7 mouse cellular contexts compared by ENCODE assay signal in genomic region chr11:4873755-4874475, GRCm38 (mm10). TPM values are rescaled to one million over a fixed set of nuclear protein-coding genes. Genes with fewer than 3 reads are reported as not detected.
DNase-seq lines count a peak whose midpoint lies in the region; ATAC-seq lines count a peak whose summit lies in the region.

TSS of gene Nipsnap1 (plus strand) at chr11:4873951.

- 1% methylated on average over 30 of the region's 30 CpGs for WGBS in intestine, embryonic 15.5 days

- peak within 1 kb of the TSS; percentile 44 for H3K27ac ChIP-seq in intestine, embryonic 15.5 days

- peak within 1 kb of the TSS; percentile 84 for H3K4me2 ChIP-seq in intestine, embryonic 15.5 days (replicated peaks)

- peak; percentile 81 for DNase-seq in adrenal gland, adult 2 months
- peak; percentile 91 for DNase-seq in embryo, embryonic 10.5 days (ENCODE audit: low spot score)
- DNase-seq in gastrocnemius, postnatal 25 days = peak; percentile 56
- peak; percentile 81 to 89 for DNase-seq in left cerebral cortex, postnatal 25 days (ENCODE audit: low spot score in 2 of 2)
- DNase-seq in mesoderm, embryonic 11.5 days (ENCODE audit: low read depth, low spot score) = peak; percentile 83
- peak; percentile 82 for DNase-seq in right cerebral cortex, postnatal 25 days

- H3K36me3 ChIP-seq in intestine, embryonic 15.5 days = no peaks in the 10 kb centered on the region

- peaks cover 14% of the 10 kb centered on the region; the same call in 1 of the 2 replicates for H3K4me1 ChIP-seq in intestine, embryonic 15.5 days (replicated peaks)

- H3K9ac ChIP-seq in intestine, embryonic 15.5 days = peak within 1 kb of the TSS; percentile 56

- ATAC-seq in intestine, embryonic 15.5 days = peak; percentile 91

- no peaks in the 10 kb centered on the region for H3K9me3 ChIP-seq in intestine, embryonic 15.5 days

- H3K4me3 ChIP-seq in intestine, embryonic 15.5 days (replicated peaks) = peak within 1 kb of the TSS; percentile 66

- intact Hi-C loops in left cerebral cortex, postnatal 25 days (cut with DNase I) = no loop called here

- no peaks in the 10 kb centered on the region for H3K27me3 ChIP-seq in intestine, embryonic 15.5 days (replicated peaks)

RNA-seq across cellular contexts. Expression of gene Nipsnap1, which starts in this region (rescaled TPM):
- total RNA-seq in adrenal gland, adult 2 months (2021) = 10 to 100 TPM; 31.5 to 35.9 TPM
- polyA plus RNA-seq in adrenal gland, adult 2 months (2012; rRNA removed) = 28.2 and 30.6 TPM in 2 replicates
- total RNA-seq in gastrocnemius, postnatal 25 days (2021) = 1 to 10 TPM in 1 of 2 experiments, under 1 TPM in 1; 0.64 to 1.1 TPM
- polyA plus RNA-seq in intestine, embryonic 15.5 days (2015; fragmentation: Nextera tagmentation; extraction: Ambion mirVana) = 97.5 and 99.6 TPM in 2 replicates
- 10 to 100 TPM; 76.3 to 86.3 TPM for total RNA-seq in left cerebral cortex, postnatal 25 days (2021)

Comparison
In these comparisons a context has a peak if more than half of its experiments do, and no peak if none do; other contexts are left out.
1. Peak in every context shown above with its lines: DNase-seq, ATAC-seq, H3K4me3 ChIP-seq and H3K27ac ChIP-seq.
2. RNA of gene Nipsnap1 (total RNA-seq): 76.3 to 86.3 TPM in left cerebral cortex, postnatal 25 days and 31.5 to 35.9 TPM in adrenal gland, adult 2 months; 0.64 to 1.1 TPM in gastrocnemius, postnatal 25 days; every median in the first group is over 10 times any median in the second.